Mouse (Mus musculus): ENCODE measurements around the gene Nup133. TPM values are rescaled to one million over a fixed set of nuclear protein-coding genes. Genes with fewer than 3 reads are reported as not detected.

Nup133 gene
- polyA plus RNA-seq, 1 experiment from 2014 or later = 27.0 TPM

DNA sequence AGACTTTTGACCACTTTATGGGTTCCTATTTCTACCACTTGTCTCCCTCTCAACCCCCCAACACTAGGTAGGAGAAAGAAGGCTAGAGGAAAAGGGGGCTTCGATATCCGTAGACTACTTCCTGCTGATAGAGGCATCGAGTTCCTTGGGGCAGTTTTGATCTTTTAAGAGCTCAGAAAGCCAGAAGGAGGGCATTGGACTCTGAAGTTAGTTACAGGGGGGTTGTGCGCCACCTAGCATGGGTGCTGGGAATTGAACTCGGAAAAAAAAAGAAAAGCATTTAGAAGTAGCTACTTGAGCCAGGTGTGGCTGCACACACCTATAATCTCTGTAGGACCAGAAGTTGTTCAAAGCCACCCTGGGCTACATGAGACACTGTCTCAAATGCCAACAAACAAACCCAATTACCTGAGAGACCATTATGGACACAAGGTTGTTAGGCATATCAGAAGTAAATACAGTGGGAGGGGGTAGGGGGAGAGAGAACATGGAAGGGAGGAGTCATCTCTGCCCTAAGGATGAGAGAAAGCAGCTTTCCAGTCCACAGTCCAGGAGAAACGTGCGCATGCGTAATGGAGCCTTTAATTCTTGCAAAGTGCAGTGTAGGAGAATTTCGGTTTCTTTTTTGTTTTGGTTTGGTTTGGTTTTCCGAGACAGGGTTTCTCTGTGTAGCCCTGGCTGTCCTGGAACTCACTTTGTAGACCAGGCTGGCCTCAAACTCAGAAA lies 1.2 kb upstream of the Nup133 start:
- peaks cover 15% of the 10 kb centered on the region for H3K4me1 ChIP-seq
- 34% methylated on average over 10 of the region's 10 CpGs for WGBS
- peaks cover 39% of the 10 kb centered on the region for H3K36me3 ChIP-seq
- H3K9me3 ChIP-seq = no peaks in the 10 kb centered on the region
- ATAC-seq (ENCODE audit: insufficient number of reproducible peaks, low FRiP score, low TSS enrichment, low read depth) = no peak
- H3K27me3 ChIP-seq = no peaks in the 10 kb centered on the region
- peak overlapping the region; percentile 99 for H3K4me3 ChIP-seq
- H3K9ac ChIP-seq = peak overlapping the region; percentile 67; the same call in 1 of the 2 replicates
- peak overlapping the region; percentile 96 for H3K4me2 ChIP-seq
- H3K27ac ChIP-seq = peak overlapping the region; percentile 91

DNA sequence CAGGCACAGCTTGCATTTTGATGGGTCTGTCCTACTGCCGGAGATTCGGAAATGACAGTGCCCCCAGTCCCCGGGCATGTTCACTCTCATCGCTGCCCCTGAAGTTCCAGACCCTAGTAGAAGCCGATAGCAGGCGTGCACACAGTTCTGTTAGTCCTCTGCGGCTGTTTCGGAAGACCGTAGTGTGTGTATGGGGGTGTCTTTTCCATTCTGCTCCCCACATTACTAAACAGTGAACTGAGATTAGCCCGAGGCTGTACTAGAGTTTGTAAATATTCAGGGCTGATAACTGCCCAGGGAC lies 571 bp upstream of the Nup133 start:
- peak overlapping the region; percentile 96 for H3K4me2 ChIP-seq
- H3K9me3 ChIP-seq = no peaks in the 10 kb centered on the region
- H3K4me1 ChIP-seq = peaks cover 15% of the 10 kb centered on the region
- ATAC-seq (ENCODE audit: insufficient number of reproducible peaks, low FRiP score, low TSS enrichment, low read depth) = no peak
- H3K4me3 ChIP-seq = peak overlapping the region; percentile 99
- H3K27me3 ChIP-seq = no peaks in the 10 kb centered on the region
- WGBS = 4% methylated on average over 10 of the region's 10 CpGs
- H3K9ac ChIP-seq = peak overlapping the region; percentile 67
- H3K27ac ChIP-seq = peak overlapping the region; percentile 91
- H3K36me3 ChIP-seq = peaks cover 41% of the 10 kb centered on the region

DNA sequence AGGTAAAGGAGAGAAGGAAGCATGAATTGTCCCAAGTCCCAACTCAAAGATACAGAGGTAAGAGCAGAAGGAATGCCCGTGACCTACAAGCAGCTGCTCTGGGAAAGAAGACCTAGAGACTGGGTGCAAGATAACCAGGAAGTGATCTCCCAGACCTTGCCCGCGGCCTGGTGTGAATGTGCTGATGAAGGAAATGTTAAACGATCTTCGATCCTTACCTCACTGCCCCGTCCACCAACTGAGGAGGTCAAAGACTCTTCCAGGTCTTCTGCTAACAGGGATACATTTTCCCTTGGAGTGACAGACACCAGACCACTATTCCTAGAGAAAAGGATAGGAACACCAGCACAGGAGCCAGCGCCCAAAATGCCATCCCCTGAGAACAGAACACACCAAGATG lies 20.0 kb downstream of the Nup133 start:
- H3K9me3 ChIP-seq = no peaks in the 10 kb centered on the region
- H3K4me2 ChIP-seq = no peak overlapping the region
- H3K27ac ChIP-seq = no peak overlapping the region
- WGBS = 92% methylated on average over 7 of the region's 7 CpGs
- no peak overlapping the region for H3K9ac ChIP-seq
- ATAC-seq (ENCODE audit: insufficient number of reproducible peaks, low FRiP score, low TSS enrichment, low read depth) = no peak
- H3K36me3 ChIP-seq = peaks cover 75% of the 10 kb centered on the region
- H3K4me3 ChIP-seq = no peak overlapping the region
- no peaks in the 10 kb centered on the region for H3K4me1 ChIP-seq
- no peaks in the 10 kb centered on the region for H3K27me3 ChIP-seq

DNA sequence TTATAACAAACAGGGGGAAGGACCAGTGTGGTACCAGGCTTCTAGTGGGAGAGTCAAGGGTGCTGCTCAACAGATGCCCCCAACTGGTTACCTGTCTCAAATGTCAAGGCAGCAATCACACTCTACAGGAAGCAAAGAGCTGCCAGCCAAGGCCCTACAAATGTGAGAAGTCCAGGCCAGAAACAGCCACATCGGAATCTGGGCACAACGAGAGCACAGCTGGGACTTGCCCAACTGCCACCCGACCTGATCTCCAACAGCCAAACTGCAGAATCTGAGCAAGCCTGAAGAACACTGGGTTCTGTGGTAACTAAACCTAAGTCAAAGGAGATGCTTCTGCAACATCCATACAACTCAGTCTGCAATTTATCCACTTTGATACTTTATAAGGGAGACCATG lies 23.4 kb downstream of the Nup133 start:
- Histone ChIP-seq H3K4me1 (no peaks in the 10 kb centered on the region), H3K36me3 (peaks cover 82% of the 10 kb centered on the region), H3K27me3 (no peaks in the 10 kb centered on the region), H3K4me2 (no peak overlapping the region), H3K9ac (no peak overlapping the region), H3K4me3 (no peak overlapping the region), H3K9me3 (no peaks in the 10 kb centered on the region), H3K27ac (no peak overlapping the region)
- WGBS = 94% methylated on average over 3 of the region's 3 CpGs
- no peak for ATAC-seq (ENCODE audit: insufficient number of reproducible peaks, low FRiP score, low TSS enrichment, low read depth)

DNA sequence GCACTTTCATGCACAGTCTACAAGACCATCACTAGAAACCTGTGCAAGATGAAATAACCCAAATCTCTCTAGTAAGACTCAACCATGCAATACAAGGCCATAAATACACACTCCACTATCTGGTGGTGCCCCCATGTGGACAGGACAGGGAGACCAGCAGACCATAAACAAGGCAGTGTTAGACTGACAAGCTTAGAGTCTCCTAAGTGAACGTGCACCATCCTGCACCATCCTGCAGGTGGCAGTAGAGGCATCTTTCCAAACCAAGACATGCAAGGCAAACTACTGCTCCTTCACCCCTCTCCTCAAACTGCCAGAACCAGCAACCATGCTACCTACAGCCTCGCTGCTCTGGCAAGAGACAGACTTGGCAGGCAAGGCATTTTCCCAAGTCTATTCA lies 24.3 kb downstream of the Nup133 start:
- Histone ChIP-seq H3K27ac (no peak overlapping the region), H3K27me3 (no peaks in the 10 kb centered on the region), H3K4me1 (no peaks in the 10 kb centered on the region), H3K9me3 (no peaks in the 10 kb centered on the region), H3K4me3 (no peak overlapping the region), H3K9ac (no peak overlapping the region), H3K4me2 (no peak overlapping the region), H3K36me3 (peaks cover 82% of the 10 kb centered on the region)
- 12% methylated on average over 2 of the region's 2 CpGs for WGBS
- ATAC-seq (ENCODE audit: insufficient number of reproducible peaks, low FRiP score, low TSS enrichment, low read depth) = no peak

DNA sequence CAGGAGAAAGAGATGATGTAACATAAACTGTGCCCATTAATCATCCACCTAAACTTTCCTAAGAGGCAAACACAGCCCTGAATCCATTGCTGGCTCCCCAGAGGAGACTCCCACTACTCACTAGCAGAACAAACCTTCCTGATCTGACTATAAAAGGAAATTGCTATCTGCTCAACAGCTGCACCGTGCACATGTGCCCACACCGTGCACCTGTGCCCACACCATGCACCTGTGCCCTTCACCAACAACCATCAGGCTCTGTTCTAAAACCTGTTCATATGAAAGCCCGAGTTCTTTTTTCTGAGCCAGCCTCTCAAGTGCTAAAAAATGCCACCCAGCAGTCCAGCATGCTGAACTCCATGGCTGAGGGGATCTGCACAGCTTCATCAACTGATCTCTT lies 34.4 kb downstream of the Nup133 start:
- ATAC-seq (ENCODE audit: insufficient number of reproducible peaks, low FRiP score, low TSS enrichment, low read depth) = no peak
- no peak overlapping the region for H3K9ac ChIP-seq
- no peak overlapping the region for H3K4me3 ChIP-seq
- H3K4me1 ChIP-seq = no peaks in the 10 kb centered on the region
- H3K4me2 ChIP-seq = no peak overlapping the region
- H3K27me3 ChIP-seq = no peaks in the 10 kb centered on the region
- WGBS = 89% methylated on average over 3 of the region's 3 CpGs
- no peak overlapping the region for H3K27ac ChIP-seq
- peaks cover 92% of the 10 kb centered on the region for H3K36me3 ChIP-seq
- H3K9me3 ChIP-seq = no peaks in the 10 kb centered on the region

DNA sequence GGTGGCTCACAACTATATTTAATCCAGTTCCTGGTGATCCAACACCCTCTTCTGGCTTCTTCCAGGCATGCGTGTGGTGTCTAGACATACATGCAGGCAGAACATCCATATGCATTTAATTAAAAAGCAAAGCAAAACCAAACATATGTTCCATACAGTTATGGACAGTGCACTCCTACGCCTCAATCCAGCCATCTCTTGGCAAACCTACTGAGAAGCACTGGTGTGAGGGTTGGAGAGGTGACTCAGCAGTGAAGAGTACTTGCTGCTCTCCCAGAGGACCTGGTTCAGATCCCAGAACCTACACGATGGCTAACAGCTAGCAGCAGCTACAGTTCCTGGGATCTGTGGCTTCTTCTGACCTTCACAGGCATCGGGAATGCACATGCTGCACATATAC lies 36.8 kb downstream of the Nup133 start:
- no peak overlapping the region for H3K9ac ChIP-seq
- 79% methylated on average over 4 of the region's 4 CpGs for WGBS
- no peaks in the 10 kb centered on the region for H3K27me3 ChIP-seq
- H3K27ac ChIP-seq = no peak overlapping the region
- no peak for ATAC-seq (ENCODE audit: insufficient number of reproducible peaks, low FRiP score, low TSS enrichment, low read depth)
- no peaks in the 10 kb centered on the region for H3K4me1 ChIP-seq
- H3K4me2 ChIP-seq = no peak overlapping the region
- no peak overlapping the region for H3K4me3 ChIP-seq
- H3K36me3 ChIP-seq = peaks cover 92% of the 10 kb centered on the region
- no peaks in the 10 kb centered on the region for H3K9me3 ChIP-seq

DNA sequence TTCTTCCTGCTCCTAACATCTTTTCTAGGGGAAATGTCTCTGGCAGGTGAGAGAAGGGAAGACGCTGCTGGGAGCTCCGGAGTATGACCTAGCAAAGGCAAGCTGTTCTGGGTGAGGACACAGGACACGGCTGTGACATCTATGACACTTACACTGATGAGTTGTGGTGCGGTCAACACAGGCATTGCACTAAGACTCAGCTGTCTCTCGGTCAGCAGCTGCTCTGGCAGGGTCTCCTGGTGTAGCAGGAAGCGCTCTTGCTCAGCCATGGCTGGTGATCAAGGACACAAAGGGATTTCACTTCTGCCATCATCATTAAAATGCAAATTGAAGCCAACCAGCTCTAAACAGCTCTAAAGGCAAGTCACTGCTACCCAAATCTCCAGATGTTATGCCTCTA lies 41.5 kb downstream of the Nup133 start:
- WGBS = 93% methylated on average over 6 of the region's 6 CpGs
- Histone ChIP-seq H3K9me3 (no peaks in the 10 kb centered on the region), H3K27ac (no peak overlapping the region), H3K4me2 (no peak overlapping the region), H3K4me3 (no peak overlapping the region), H3K4me1 (no peaks in the 10 kb centered on the region), H3K27me3 (no peaks in the 10 kb centered on the region), H3K9ac (no peak overlapping the region), H3K36me3 (peaks cover 87% of the 10 kb centered on the region)
- no peak for ATAC-seq (ENCODE audit: insufficient number of reproducible peaks, low FRiP score, low TSS enrichment, low read depth)

DNA sequence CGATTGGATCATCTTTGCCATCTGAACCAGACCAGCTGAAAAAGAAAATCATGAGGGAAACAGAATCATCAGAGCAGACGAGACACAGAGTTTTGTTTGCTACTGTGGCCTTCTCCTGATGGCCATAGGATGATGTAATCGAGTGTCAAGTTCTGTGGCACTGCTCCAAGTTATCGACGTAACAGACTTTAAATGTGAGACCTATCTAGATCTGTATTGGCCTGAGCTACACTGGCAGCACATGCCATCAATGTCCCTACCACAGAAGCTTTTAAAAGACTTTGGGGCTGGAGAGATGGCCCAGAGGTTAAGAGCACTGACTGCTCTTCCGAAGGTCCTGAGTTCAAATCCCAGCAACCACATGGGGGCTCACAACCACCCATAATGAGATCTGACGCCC lies 46.4 kb downstream of the Nup133 start:
- Histone ChIP-seq H3K27me3 (no peaks in the 10 kb centered on the region), H3K9ac (no peak overlapping the region), H3K36me3 (peaks cover 79% of the 10 kb centered on the region), H3K4me3 (no peak overlapping the region), H3K4me2 (no peak overlapping the region), H3K27ac (no peak overlapping the region), H3K9me3 (no peaks in the 10 kb centered on the region), H3K4me1 (no peaks in the 10 kb centered on the region)
- ATAC-seq (ENCODE audit: insufficient number of reproducible peaks, low FRiP score, low TSS enrichment, low read depth) = no peak
- 82% methylated on average over 7 of the region's 7 CpGs for WGBS

DNA sequence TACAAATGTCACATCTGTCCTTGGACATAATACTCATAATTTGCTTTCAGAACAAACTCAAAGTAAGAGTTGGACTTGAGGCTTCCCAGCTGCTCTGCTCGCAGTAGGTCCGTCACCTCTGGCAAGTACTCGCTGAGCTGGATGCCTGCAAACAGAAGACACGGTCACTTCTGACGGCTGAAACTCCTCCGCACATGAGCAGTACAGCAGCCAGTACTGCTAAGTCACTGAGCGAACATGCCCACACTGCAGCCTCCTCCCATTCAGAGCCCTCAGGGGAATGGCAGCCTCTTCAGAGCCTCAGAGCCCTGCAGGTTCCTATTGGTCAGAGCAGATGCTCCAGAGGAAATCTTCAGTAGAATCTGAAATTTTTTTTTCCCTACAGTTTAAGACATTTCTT lies 49.7 kb downstream of the Nup133 start:
- ATAC-seq (ENCODE audit: insufficient number of reproducible peaks, low FRiP score, low TSS enrichment, low read depth) = no peak
- Histone ChIP-seq H3K9me3 (no peaks in the 10 kb centered on the region), H3K27me3 (peaks cover 26% of the 10 kb centered on the region), H3K27ac (no peak overlapping the region), H3K9ac (no peak overlapping the region), H3K4me1 (no peaks in the 10 kb centered on the region), H3K36me3 (peaks cover 55% of the 10 kb centered on the region), H3K4me3 (no peak overlapping the region), H3K4me2 (no peak overlapping the region)
- 89% methylated on average over 7 of the region's 7 CpGs for WGBS

DNA sequence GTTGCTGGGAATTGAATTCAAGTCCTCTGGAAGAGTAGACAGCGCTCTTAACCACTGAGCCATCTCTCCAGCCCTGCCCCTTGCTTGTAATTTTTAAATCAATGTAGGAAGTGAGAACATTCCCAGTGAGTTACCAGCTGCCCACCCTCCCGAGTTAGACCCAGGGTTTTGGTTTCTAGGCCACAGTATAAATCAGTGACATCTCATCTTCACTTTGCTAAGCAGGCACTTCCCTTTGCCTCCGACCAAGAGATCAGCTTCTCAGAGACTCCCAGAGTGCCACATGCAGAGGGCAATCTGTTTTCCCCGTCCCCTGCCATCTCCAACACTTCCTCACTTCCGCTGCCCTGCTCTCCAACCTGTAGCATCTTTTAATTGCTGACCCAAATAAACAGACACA lies 50.5 kb downstream of the Nup133 start:
- no peaks in the 10 kb centered on the region for H3K4me1 ChIP-seq
- WGBS = 84% methylated on average over 5 of the region's 5 CpGs
- peaks cover 47% of the 10 kb centered on the region for H3K36me3 ChIP-seq
- H3K9ac ChIP-seq = no peak overlapping the region
- no peaks in the 10 kb centered on the region for H3K9me3 ChIP-seq
- no peak overlapping the region for H3K4me3 ChIP-seq
- H3K27ac ChIP-seq = no peak overlapping the region
- H3K4me2 ChIP-seq = no peak overlapping the region
- no peak for ATAC-seq (ENCODE audit: insufficient number of reproducible peaks, low FRiP score, low TSS enrichment, low read depth)
- H3K27me3 ChIP-seq = peaks cover 34% of the 10 kb centered on the region

DNA sequence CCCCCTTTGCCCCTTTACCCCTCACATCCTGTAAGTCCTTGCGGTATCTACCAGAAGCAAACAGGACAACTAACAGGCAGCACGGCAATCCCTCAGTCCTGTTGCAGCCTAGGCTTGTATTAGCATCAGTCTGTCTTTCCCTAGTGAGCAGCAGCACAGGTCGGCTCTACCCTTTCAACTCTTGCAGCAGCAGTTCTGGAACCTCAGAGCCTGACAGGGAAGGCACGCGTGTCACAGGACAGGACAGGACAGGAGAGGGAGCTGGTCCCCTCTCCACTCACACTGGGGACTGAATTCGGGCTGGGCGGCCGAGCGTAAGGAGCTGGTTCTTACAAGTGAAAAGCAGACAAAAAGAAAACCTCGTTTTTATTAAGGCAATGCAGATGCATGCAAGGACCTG lies 52.3 kb downstream of the Nup133 start:
- H3K36me3 ChIP-seq = peaks cover 29% of the 10 kb centered on the region
- no peak overlapping the region for H3K27ac ChIP-seq
- peaks cover 11% of the 10 kb centered on the region for H3K4me1 ChIP-seq
- no peaks in the 10 kb centered on the region for H3K9me3 ChIP-seq
- no peak overlapping the region for H3K9ac ChIP-seq
- no peak overlapping the region for H3K4me3 ChIP-seq
- no peak for ATAC-seq (ENCODE audit: insufficient number of reproducible peaks, low FRiP score, low TSS enrichment, low read depth)
- no peak overlapping the region for H3K4me2 ChIP-seq
- H3K27me3 ChIP-seq = peaks cover 52% of the 10 kb centered on the region
- 58% methylated on average over 10 of the region's 10 CpGs for WGBS

DNA sequence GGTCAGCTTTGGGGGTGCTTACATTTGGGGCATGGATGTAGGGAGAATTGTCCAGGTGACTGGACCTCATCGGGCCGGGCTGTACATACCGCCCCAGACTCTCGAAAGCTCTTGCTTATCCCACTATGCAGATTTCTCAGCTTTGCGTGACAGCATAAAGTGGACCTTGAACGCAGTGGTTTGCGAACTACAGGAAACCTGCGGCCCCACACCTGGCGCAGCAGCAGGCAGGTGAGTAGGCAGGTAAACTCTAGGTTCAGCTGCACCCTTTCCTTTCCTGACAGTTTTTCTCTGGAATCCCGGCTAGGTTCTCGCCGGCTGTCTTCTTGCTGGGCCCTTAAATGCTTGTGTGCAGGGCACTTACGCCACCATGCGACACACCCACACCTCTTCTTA lies 52.7 kb downstream of the Nup133 start:
- no peak for ATAC-seq (ENCODE audit: insufficient number of reproducible peaks, low FRiP score, low TSS enrichment, low read depth)
- Histone ChIP-seq H3K4me2 (no peak overlapping the region), H3K4me3 (no peak overlapping the region), H3K27me3 (peaks cover 56% of the 10 kb centered on the region), H3K9me3 (no peaks in the 10 kb centered on the region), H3K9ac (no peak overlapping the region), H3K27ac (no peak overlapping the region), H3K36me3 (peaks cover 25% of the 10 kb centered on the region), H3K4me1 (peaks cover 15% of the 10 kb centered on the region)
- WGBS = 54% methylated on average over 14 of the region's 14 CpGs

Data from limb, embryonic 15.5 days (tissue).